Comparison of ENCODE assay signal across 8 mouse cellular contexts in genomic region chr5:98180461-98180887, GRCm38 (mm10). TPM values are rescaled to one million over a fixed set of nuclear protein-coding genes. Genes with fewer than 3 reads are reported as not detected.
DNase-seq lines count a peak whose midpoint lies in the region; ATAC-seq lines count a peak whose summit lies in the region.

No protein-coding gene starts in this region.

- H3K27me3 ChIP-seq in kidney, embryonic 16.5 days (ENCODE audit: insufficient read depth, low read length), result peaks cover 97% of the 10 kb centered on the region
- peaks cover 54% of the 10 kb centered on the region for H3K27me3 ChIP-seq in hindbrain, embryonic 12.5 days
- H3K27me3 ChIP-seq in midbrain, embryonic 10.5 days (ENCODE audit: low read depth, poor library complexity, severe bottlenecking), result peaks cover 100% of the 10 kb centered on the region

- H3K4me2 ChIP-seq in kidney, embryonic 16.5 days (replicated peaks; ENCODE audit: low read depth, low read length), result peak overlapping the region; percentile 7
- H3K4me2 ChIP-seq in hindbrain, embryonic 12.5 days (replicated peaks), result peak overlapping the region; percentile 45

- peak overlapping the region; percentile 19; the same call in 1 of the 2 replicates for H3K4me3 ChIP-seq in kidney, embryonic 16.5 days (ENCODE audit: low read length)
- H3K4me3 ChIP-seq in hindbrain, embryonic 12.5 days, result peak overlapping the region; percentile 37
- peak overlapping the region; percentile 50 for H3K4me3 ChIP-seq in midbrain, embryonic 10.5 days

- ATAC-seq in kidney, embryonic 16.5 days (ENCODE audit: low FRiP score, low TSS enrichment), result no peak; the same call in 1 of the 2 replicates
- ATAC-seq in hindbrain, embryonic 12.5 days (ENCODE audit: low FRiP score), result peak; percentile 66

- H3K9ac ChIP-seq in kidney, embryonic 16.5 days (replicated peaks; ENCODE audit: low read length), result no peak overlapping the region
- peak overlapping the region; percentile 52 for H3K9ac ChIP-seq in hindbrain, embryonic 12.5 days

- H3K4me1 ChIP-seq in kidney, embryonic 16.5 days (ENCODE audit: insufficient read depth, low read length), result peaks cover 10% of the 10 kb centered on the region; the same call in 1 of the 2 replicates
- H3K4me1 ChIP-seq in hindbrain, embryonic 12.5 days, result peaks cover 30% of the 10 kb centered on the region
- H3K4me1 ChIP-seq in midbrain, embryonic 10.5 days, result peaks cover 63% of the 10 kb centered on the region

- H3K36me3 ChIP-seq in kidney, embryonic 16.5 days (ENCODE audit: insufficient read depth, low read length), result no peaks in the 10 kb centered on the region
- no peaks in the 10 kb centered on the region for H3K36me3 ChIP-seq in hindbrain, embryonic 12.5 days
- no peaks in the 10 kb centered on the region for H3K36me3 ChIP-seq in midbrain, embryonic 10.5 days

- H3K27ac ChIP-seq in kidney, embryonic 16.5 days (ENCODE audit: low read length), result no peak overlapping the region
- 0 out of 2 replicates have a peak overlapping the region, but pooled peaks have one; percentile 0 for H3K27ac ChIP-seq in hindbrain, embryonic 12.5 days
- H3K27ac ChIP-seq in midbrain, embryonic 10.5 days (replicated peaks), result peak overlapping the region; percentile 81

- DNase-seq in kidney, adult 8-10 months, result no peak
- DNase-seq in cerebellum, adult 9-11 months, result peak; percentile 82
- DNase-seq in midbrain, embryonic 10.5 days (ENCODE audit: low spot score), result peak; percentile 79
- no peak for DNase-seq in spleen, adult 18-20 months
- no peak for DNase-seq in urinary bladder, adult 18-20 months (ENCODE audit: low spot score in 2 of 2)
- no peak for DNase-seq in thymus, postnatal 14 days

- under 1% methylated on average over 19 of the region's 19 CpGs for WGBS in kidney, embryonic 16.5 days
- WGBS in hindbrain, embryonic 12.5 days, result under 1% methylated on average over 19 of the region's 19 CpGs
- under 1% methylated on average over 19 of the region's 19 CpGs for WGBS in midbrain, embryonic 10.5 days

- H3K9me3 ChIP-seq in kidney, embryonic 16.5 days (ENCODE audit: low read length), result no peaks in the 10 kb centered on the region
- no peaks in the 10 kb centered on the region for H3K9me3 ChIP-seq in hindbrain, embryonic 12.5 days (replicated peaks)
- H3K9me3 ChIP-seq in midbrain, embryonic 10.5 days (replicated peaks), result no peaks in the 10 kb centered on the region

RNA-seq across cellular contexts. Expression of gene Prdm8, which starts 13.5 kb away (rescaled TPM):
- 0.04 TPM in 1 of 2 replicates, not detected in the other for polyA plus RNA-seq in kidney, embryonic 16.5 days (2015; fragmentation: Nextera tagmentation; extraction: Ambion mirVana)
- 2.8 and 3.2 TPM in 2 replicates for polyA plus RNA-seq in hindbrain, embryonic 12.5 days (2016; fragmentation: Nextera tagmentation; extraction: Ambion mirVana)
- 0.22 and 0.35 TPM in 2 replicates for polyA plus RNA-seq in midbrain, embryonic 10.5 days (2016; fragmentation: Nextera tagmentation; extraction: Ambion mirVana)

Comparison
In these comparisons a context has a peak if more than half of its experiments do, and no peak if none do; other contexts are left out.
1. DNase-seq: peak in cerebellum, adult 9-11 months (single experiment) and midbrain, embryonic 10.5 days (single experiment); none in kidney, adult 8-10 months (0 of 2), spleen, adult 18-20 months (0 of 2), urinary bladder, adult 18-20 months (0 of 2) and thymus, postnatal 14 days (single experiment).
2. Peak in every context shown above with its lines, with median percentiles within 50 percentile points of each other: H3K4me3 ChIP-seq.